Mouse (Mus musculus) small intestine, adult 2 months (tissue): ENCODE measurements around the gene Spsb1.

ENCODE experiments used
- CTCF ChIP-seq: fragments of 200-500 bp; IDR thresholded peaks from 2 replicates; pipeline ENCODE4 v1.5.1; 2012; ENCODE audit warnings: low read depth, mild to moderate bottlenecking, control low read depth, inconsistent platforms, low read length, moderate library complexity, mixed read lengths; ENCODE audit not compliant: insufficient replicate concordance, insufficient read length; ENCODE audit errors: extremely low read depth
- POLR2A ChIP-seq: fragments of 200-500 bp; IDR thresholded peaks from 2 replicates; pipeline ENCODE4 v1.6.1; 2012; ENCODE audit warnings: low read depth, mild to moderate bottlenecking, control low read depth, inconsistent platforms, low read length, moderate library complexity

GRCm38 (mm10) chr4:149986671-149987417, 32.0 kb upstream of the Spsb1 start:
- TF ChIP-seq CTCF: no peak
- no peak for TF ChIP-seq POLR2A
